In the genomic region with DNA sequence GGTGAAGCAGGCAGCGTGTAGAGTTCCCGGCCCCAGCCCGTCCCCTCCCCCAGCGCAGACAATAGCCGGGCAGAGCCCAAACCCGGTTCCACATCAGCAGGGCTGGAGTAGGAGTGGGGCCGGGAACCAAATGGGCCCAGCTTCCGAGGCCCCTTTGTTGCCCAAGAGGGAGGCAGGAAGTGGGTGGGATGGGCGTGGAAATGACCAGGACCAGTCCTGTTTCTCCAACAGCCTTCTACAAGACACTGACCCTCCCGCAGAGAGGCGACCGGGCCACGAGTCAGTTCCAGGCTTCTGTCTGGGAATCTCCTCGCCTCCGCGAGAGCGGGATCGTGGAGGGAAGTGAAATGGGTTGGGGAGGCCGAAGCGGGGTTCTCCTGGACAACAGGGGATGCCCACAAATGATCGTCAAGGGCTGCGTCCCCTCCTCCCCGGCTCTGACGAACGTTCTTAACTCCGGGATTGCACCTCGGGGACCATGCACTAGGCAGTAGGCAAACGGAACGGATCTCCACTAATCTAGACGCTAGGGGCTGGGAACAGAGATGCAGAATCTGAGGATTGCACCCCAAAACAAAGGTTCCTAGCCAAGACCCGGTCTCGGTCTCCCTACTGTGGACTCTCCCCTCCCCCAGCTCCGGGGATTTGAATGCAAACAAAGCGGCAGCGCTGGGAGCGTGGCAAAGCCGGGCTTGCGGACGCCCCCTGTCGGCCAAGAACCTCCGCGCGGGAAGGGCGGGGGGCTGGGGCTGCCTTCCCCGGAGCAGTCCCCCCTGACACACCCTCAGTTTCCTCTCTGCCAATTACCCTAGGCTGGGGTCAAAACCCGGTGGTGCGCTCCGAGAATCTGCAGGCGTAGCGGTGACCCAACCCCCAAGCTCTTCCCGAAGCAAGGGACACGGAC, we compare ENCODE assay signal across 8 mouse cellular contexts. TPM values are rescaled to one million over a fixed set of nuclear protein-coding genes. Genes with fewer than 3 reads are reported as not detected.
A peak's percentile ranks its signal among the peaks of the same experiment; 100 is the strongest.
DNase-seq lines count a peak whose midpoint lies in the region; ATAC-seq and TF ChIP-seq lines count a peak whose summit lies in the region.

No protein-coding gene starts in this region.

- peak; percentile 88 for ATAC-seq in forebrain, embryonic 12.5 days (ENCODE audit: low FRiP score)
- ATAC-seq in heart, postnatal 0 days (ENCODE audit: insufficient read depth, low read depth) = peak; percentile 74
- peak; percentile 60 for ATAC-seq in liver, embryonic 15.5 days (ENCODE audit: insufficient read depth)
- peak; percentile 80 for ATAC-seq in neural tube, embryonic 12.5 days (ENCODE audit: low FRiP score, low read depth)

- under 1% methylated on average over 52 of the region's 52 CpGs for WGBS in forebrain, embryonic 12.5 days
- under 1% methylated on average over 52 of the region's 52 CpGs for WGBS in heart, postnatal 0 days
- whole genome bisulfite sequencing in liver, embryonic 15.5 days (ENCODE audit: insufficient replicate concordance) = under 1% methylated on average over 52 of the region's 52 CpGs
- under 1% methylated on average over 52 of the region's 52 CpGs for WGBS in neural tube, embryonic 12.5 days

- TF ChIP-seq CTCF in brain, embryonic 14.5 days (IDR thresholded peaks at IDR 0.05; ENCODE audit: borderline replicate concordance, extremely low read depth, insufficient read depth, insufficient read length) = peak; percentile 92
- peak; percentile 75 for TF ChIP-seq CTCF in heart, postnatal 0 days (IDR thresholded peaks at IDR 0.05; ENCODE audit: low read depth)

- TF ChIP-seq POLR2A in brain, embryonic 14.5 days (IDR thresholded peaks at IDR 0.05; ENCODE audit: borderline replicate concordance, extremely low read depth, insufficient read depth, insufficient read length, poor library complexity, severe bottlenecking) = peak; percentile 70; the same call in 1 of the 2 replicates

- peak overlapping the region; percentile 99 for H3K4me2 ChIP-seq in forebrain, embryonic 12.5 days
- peak overlapping the region; percentile 90 for H3K4me2 ChIP-seq in heart, postnatal 0 days (ENCODE audit: low read depth, low read length)
- H3K4me2 ChIP-seq in liver, embryonic 15.5 days = peak overlapping the region; percentile 68
- H3K4me2 ChIP-seq in neural tube, embryonic 12.5 days (replicated peaks) = peak overlapping the region; percentile 95

- peaks cover 22% of the 10 kb centered on the region for H3K27me3 ChIP-seq in forebrain, embryonic 12.5 days
- H3K27me3 ChIP-seq in heart, postnatal 0 days (ENCODE audit: control insufficient read depth, insufficient read depth, low read length) = no peaks in the 10 kb centered on the region
- H3K27me3 ChIP-seq in liver, embryonic 15.5 days = peaks cover 92% of the 10 kb centered on the region
- no peaks in the 10 kb centered on the region for H3K27me3 ChIP-seq in neural tube, embryonic 12.5 days (replicated peaks)

- H3K9me3 ChIP-seq in forebrain, embryonic 12.5 days = no peaks in the 10 kb centered on the region
- no peaks in the 10 kb centered on the region for H3K9me3 ChIP-seq in heart, postnatal 0 days (replicated peaks; ENCODE audit: control insufficient read depth, low read length)
- no peaks in the 10 kb centered on the region for H3K9me3 ChIP-seq in liver, embryonic 15.5 days (replicated peaks)
- H3K9me3 ChIP-seq in neural tube, embryonic 12.5 days = no peaks in the 10 kb centered on the region

- H3K4me1 ChIP-seq in forebrain, embryonic 12.5 days = peaks cover 33% of the 10 kb centered on the region
- H3K4me1 ChIP-seq in heart, postnatal 0 days (ENCODE audit: control insufficient read depth, insufficient read depth) = peaks cover 14% of the 10 kb centered on the region; the same call in 1 of the 2 replicates
- H3K4me1 ChIP-seq in liver, embryonic 15.5 days (replicated peaks) = peaks cover 21% of the 10 kb centered on the region
- peaks cover 39% of the 10 kb centered on the region for H3K4me1 ChIP-seq in neural tube, embryonic 12.5 days

- peak overlapping the region; percentile 96 for H3K4me3 ChIP-seq in forebrain, embryonic 12.5 days (replicated peaks)
- peak overlapping the region; percentile 83 for H3K4me3 ChIP-seq in heart, postnatal 0 days (ENCODE audit: low read depth, low read length)
- peak overlapping the region; percentile 61 for H3K4me3 ChIP-seq in liver, embryonic 15.5 days (replicated peaks)
- peak overlapping the region; percentile 91 for H3K4me3 ChIP-seq in neural tube, embryonic 12.5 days

- TF ChIP-seq EP300 in heart, postnatal 0 days (IDR thresholded peaks at IDR 0.05; ENCODE audit: low read depth) = peak; percentile 59; the same call in 1 of the 2 replicates

- H3K27ac ChIP-seq in forebrain, embryonic 12.5 days = peak overlapping the region; percentile 98
- peak overlapping the region; percentile 95 for H3K27ac ChIP-seq in heart, postnatal 0 days (ENCODE audit: low read depth)
- H3K27ac ChIP-seq in liver, embryonic 15.5 days (replicated peaks) = peak overlapping the region; percentile 76
- peak overlapping the region; percentile 98 for H3K27ac ChIP-seq in neural tube, embryonic 12.5 days

- DNase-seq in CD4-positive, CD25-positive, alpha-beta regulatory T cell, adult 2 months (ENCODE audit: low read depth, low spot score) = peak; percentile 87
- DNase-seq in brain, embryonic 14.5 days (ENCODE audit: low read depth) = peak; percentile 97
- DNase-seq in heart, postnatal 0 days (ENCODE audit: low spot score) = peak; percentile 87
- DNase-seq in kidney, postnatal 36 days = peak; percentile 88 to 95
- DNase-seq in telencephalon, adult 2 months (ENCODE audit: low read depth, low spot score) = peak; percentile 70

- peak overlapping the region; percentile 92 for H3K9ac ChIP-seq in forebrain, embryonic 12.5 days
- H3K9ac ChIP-seq in heart, postnatal 0 days (replicated peaks; ENCODE audit: low read depth, low read length) = peak overlapping the region; percentile 83
- H3K9ac ChIP-seq in liver, embryonic 15.5 days = peak overlapping the region; percentile 32
- peak overlapping the region; percentile 98 for H3K9ac ChIP-seq in neural tube, embryonic 12.5 days

- H3K36me3 ChIP-seq in forebrain, embryonic 12.5 days (replicated peaks) = peaks cover 38% of the 10 kb centered on the region
- H3K36me3 ChIP-seq in heart, postnatal 0 days (replicated peaks; ENCODE audit: control insufficient read depth, insufficient read depth, low read length) = peaks cover 30% of the 10 kb centered on the region
- H3K36me3 ChIP-seq in liver, embryonic 15.5 days (replicated peaks) = peaks cover 15% of the 10 kb centered on the region
- peaks cover 35% of the 10 kb centered on the region for H3K36me3 ChIP-seq in neural tube, embryonic 12.5 days

RNA-seq across cellular contexts. Expression of a gene that starts 1.3 kb away (rescaled TPM):
- 64.2 and 66.1 TPM in 2 replicates for polyA plus RNA-seq in brain, embryonic 14.5 days (2012; rRNA removed)
- 29.8 and 31.7 TPM in 2 replicates for polyA plus RNA-seq in forebrain, embryonic 12.5 days (2016; fragmentation: Nextera tagmentation; extraction: Ambion mirVana)
- total RNA-seq in heart, postnatal 0 days (2014; rRNA removed; ENCODE audit: low replicate concordance) = 11.9 and 13.2 TPM in 2 replicates
- 5.7 and 6.1 TPM in 2 replicates for polyA plus RNA-seq in heart, postnatal 0 days (2015; fragmentation: Nextera tagmentation; extraction: Ambion mirVana)
- 1.9 and 2.0 TPM in 2 replicates for polyA plus RNA-seq in liver, embryonic 15.5 days (2015; fragmentation: Nextera tagmentation; extraction: Ambion mirVana)
- 35.4 and 38.2 TPM in 2 replicates for polyA plus RNA-seq in neural tube, embryonic 12.5 days (2016; fragmentation: Nextera tagmentation; extraction: Ambion mirVana)

RNA-seq across cellular contexts. Expression of a gene that starts 9.6 kb away (rescaled TPM):
- polyA plus RNA-seq in brain, embryonic 14.5 days (2012; rRNA removed) = 20.7 and 24.1 TPM in 2 replicates
- 16.7 and 17.9 TPM in 2 replicates for polyA plus RNA-seq in forebrain, embryonic 12.5 days (2016; fragmentation: Nextera tagmentation; extraction: Ambion mirVana)
- 32.7 and 34.9 TPM in 2 replicates for total RNA-seq in heart, postnatal 0 days (2014; rRNA removed; ENCODE audit: low replicate concordance)
- polyA plus RNA-seq in heart, postnatal 0 days (2015; fragmentation: Nextera tagmentation; extraction: Ambion mirVana) = 26.6 and 29.0 TPM in 2 replicates
- 6.2 and 7.0 TPM in 2 replicates for polyA plus RNA-seq in liver, embryonic 15.5 days (2015; fragmentation: Nextera tagmentation; extraction: Ambion mirVana)
- polyA plus RNA-seq in neural tube, embryonic 12.5 days (2016; fragmentation: Nextera tagmentation; extraction: Ambion mirVana) = 18.6 and 19.5 TPM in 2 replicates

RNA-seq across cellular contexts. Expression of a gene that starts 17.6 kb away (rescaled TPM):
- 0.07 and 0.08 TPM in 2 replicates for polyA plus RNA-seq in brain, embryonic 14.5 days (2012; rRNA removed)
- polyA plus RNA-seq in forebrain, embryonic 12.5 days (2016; fragmentation: Nextera tagmentation; extraction: Ambion mirVana) = 0.50 TPM in 1 of 2 replicates, not detected in the other
- total RNA-seq in heart, postnatal 0 days (2014; rRNA removed; ENCODE audit: low replicate concordance) = not detected in 2 replicates
- polyA plus RNA-seq in heart, postnatal 0 days (2015; fragmentation: Nextera tagmentation; extraction: Ambion mirVana) = 1.2 TPM in 1 of 2 replicates, not detected in the other
- not detected in 2 replicates for polyA plus RNA-seq in liver, embryonic 15.5 days (2015; fragmentation: Nextera tagmentation; extraction: Ambion mirVana)
- 1.0 TPM in 1 of 2 replicates, not detected in the other for polyA plus RNA-seq in neural tube, embryonic 12.5 days (2016; fragmentation: Nextera tagmentation; extraction: Ambion mirVana)

RNA-seq across cellular contexts. Expression of a gene that starts 20.1 kb away (rescaled TPM):
- polyA plus RNA-seq in brain, embryonic 14.5 days (2012; rRNA removed) = 18.1 and 19.8 TPM in 2 replicates
- 14.8 and 15.0 TPM in 2 replicates for polyA plus RNA-seq in forebrain, embryonic 12.5 days (2016; fragmentation: Nextera tagmentation; extraction: Ambion mirVana)
- 62.2 and 93.8 TPM in 2 replicates for total RNA-seq in heart, postnatal 0 days (2014; rRNA removed; ENCODE audit: low replicate concordance)
- polyA plus RNA-seq in heart, postnatal 0 days (2015; fragmentation: Nextera tagmentation; extraction: Ambion mirVana) = 26.7 and 34.2 TPM in 2 replicates
- polyA plus RNA-seq in liver, embryonic 15.5 days (2015; fragmentation: Nextera tagmentation; extraction: Ambion mirVana) = 2.3 and 2.9 TPM in 2 replicates
- 16.4 and 16.6 TPM in 2 replicates for polyA plus RNA-seq in neural tube, embryonic 12.5 days (2016; fragmentation: Nextera tagmentation; extraction: Ambion mirVana)

RNA-seq across cellular contexts. Expression of a gene that starts 45.1 kb away (rescaled TPM):
- 33.6 TPM in 2 replicates for polyA plus RNA-seq in brain, embryonic 14.5 days (2012; rRNA removed)
- 3.4 and 4.5 TPM in 2 replicates for polyA plus RNA-seq in forebrain, embryonic 12.5 days (2016; fragmentation: Nextera tagmentation; extraction: Ambion mirVana)
- 10.2 and 21.4 TPM in 2 replicates for total RNA-seq in heart, postnatal 0 days (2014; rRNA removed; ENCODE audit: low replicate concordance)
- 2.0 and 2.2 TPM in 2 replicates for polyA plus RNA-seq in heart, postnatal 0 days (2015; fragmentation: Nextera tagmentation; extraction: Ambion mirVana)
- 1.0 and 1.1 TPM in 2 replicates for polyA plus RNA-seq in liver, embryonic 15.5 days (2015; fragmentation: Nextera tagmentation; extraction: Ambion mirVana)
- polyA plus RNA-seq in neural tube, embryonic 12.5 days (2016; fragmentation: Nextera tagmentation; extraction: Ambion mirVana) = 3.7 and 5.3 TPM in 2 replicates

Comparison
In these comparisons a context has a peak if more than half of its experiments do, and no peak if none do; other contexts are left out.
1. Peak in every context shown above with its lines: DNase-seq, ATAC-seq, H3K4me3 ChIP-seq and H3K27ac ChIP-seq.
2. H3K9ac ChIP-seq: peak in every context shown above with its lines; median percentile 98 in neural tube, embryonic 12.5 days; 92 in forebrain, embryonic 12.5 days; 83 in heart, postnatal 0 days; 32 in liver, embryonic 15.5 days.